Mouse (Mus musculus): Measurements from ENCODE around the gene Pon2. TPM values are rescaled to one million over a fixed set of nuclear protein-coding genes. Genes with fewer than 3 reads are reported as not detected.
"Not testable (repeated sequence)": the region's sequence is repeated elsewhere in the genome, so short reads cannot be mapped to it uniquely, and the experiment has no call there.

Pon2 gene
- total RNA-seq, 2 experiments from 2014 or later: 17.8 to 19.8 TPM

DNA sequence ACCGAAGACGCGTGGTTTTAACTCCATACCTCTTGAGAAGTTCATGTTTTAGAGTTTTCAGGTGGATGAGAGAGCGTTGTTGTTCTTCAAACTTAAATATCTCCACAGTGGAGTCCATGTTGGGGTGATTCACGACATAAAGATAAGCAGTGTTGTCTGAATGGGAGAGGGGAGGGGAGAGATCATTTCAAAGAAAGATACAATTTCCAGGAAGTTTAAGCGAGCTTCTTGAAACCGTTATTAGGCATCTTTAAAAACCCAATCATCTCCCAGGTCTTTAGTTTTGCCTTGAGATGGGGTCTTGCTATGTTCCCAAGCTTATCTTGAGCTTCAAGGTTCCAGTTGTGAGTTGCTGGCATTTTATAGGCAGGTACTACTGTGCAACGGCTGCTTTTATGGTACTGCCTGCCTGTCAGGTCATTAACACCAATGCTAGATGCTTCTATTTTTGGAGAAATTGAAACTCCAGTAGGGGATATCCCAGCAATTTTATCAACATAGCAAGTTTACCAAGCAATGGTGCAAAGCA is 61.3 kb downstream of the Pon2 start:
- no peak for DNase-seq
- intact Hi-C loops (cut with DNase I): no loop called here

DNA sequence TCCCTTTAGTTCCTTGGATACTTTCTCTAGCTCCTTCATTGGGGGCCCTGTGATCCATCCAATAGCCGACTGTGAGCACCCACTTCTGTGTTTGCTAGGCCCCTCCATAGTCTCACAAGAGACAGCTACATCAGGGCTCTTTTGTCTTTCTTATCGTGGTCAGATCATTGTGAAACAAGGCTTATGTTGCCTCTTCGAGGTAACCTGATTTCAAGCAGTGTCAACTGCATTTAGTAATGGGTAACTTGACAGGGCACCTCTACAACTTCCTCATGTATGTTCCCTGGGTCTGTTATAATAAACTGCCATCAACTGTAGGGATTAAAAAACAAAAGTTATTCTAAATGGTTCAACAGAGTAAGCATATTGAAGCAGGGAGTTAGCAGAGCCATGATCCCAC is 63.7 kb downstream of the Pon2 start:
- intact Hi-C loops (cut with DNase I): no loop called here
- no peak for DNase-seq

DNA sequence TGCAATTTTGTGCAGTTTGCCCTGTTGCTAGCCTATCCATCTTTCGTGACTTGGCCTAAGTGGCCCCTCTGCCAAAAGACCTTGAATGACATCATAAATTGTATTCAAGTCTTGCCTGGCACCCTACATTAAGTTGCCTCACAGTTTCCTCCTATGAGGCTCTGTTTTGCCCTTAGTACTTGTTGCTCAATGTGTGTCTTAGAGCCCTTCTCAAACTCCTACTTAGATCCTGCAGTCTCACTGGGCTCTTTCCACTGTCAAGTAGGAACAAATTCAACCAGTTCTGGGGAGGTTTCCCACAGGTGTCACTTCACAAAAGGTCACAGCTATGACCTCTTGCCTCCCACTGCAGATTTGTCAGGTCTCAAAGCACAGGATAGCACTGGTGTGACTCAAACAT is 64.4 kb downstream of the Pon2 start:
- DNase-seq: no peak
- intact Hi-C loops (cut with DNase I): no loop called here

DNA sequence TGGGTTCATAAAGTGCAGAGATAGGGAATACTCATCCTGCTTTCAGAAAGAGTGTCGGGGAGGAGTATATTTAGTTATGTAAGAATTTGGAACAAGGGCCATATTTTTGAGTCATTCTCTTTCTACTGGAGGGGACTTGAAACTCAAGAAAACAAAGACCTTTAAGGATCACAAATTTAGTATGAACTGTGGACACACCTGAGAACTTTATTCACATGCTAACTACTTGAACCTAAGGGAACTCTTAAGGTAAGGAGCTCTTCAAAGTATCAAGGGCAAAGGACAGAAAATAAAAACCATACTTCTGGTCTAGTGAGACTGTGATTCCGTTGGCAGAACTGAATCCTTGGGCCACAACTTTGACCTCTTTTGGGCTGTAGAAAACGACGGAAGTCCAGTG is 66.2 kb downstream of the Pon2 start:
- intact Hi-C loops (cut with DNase I): no loop called here
- no peak for DNase-seq

DNA sequence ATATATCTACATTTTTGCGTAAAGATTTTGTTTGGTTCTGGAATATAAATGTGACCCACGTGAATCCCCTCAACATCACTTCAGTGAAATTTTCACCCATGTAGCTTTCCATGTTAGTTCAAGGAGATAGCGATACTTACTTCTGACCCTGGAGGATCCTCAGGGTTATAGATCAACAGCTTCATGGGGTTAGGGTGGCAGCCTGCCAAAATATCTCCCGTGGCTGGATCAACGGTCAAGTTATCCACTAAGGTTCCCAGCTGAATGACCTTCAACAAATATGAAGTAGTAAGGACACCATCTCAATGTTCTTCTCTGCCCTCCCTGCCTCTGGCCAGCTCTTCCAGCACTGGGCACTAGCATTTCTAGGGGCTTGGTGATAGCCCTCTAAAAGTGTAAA is 68.0 kb downstream of the Pon2 start:
- intact Hi-C loops (cut with DNase I): no loop called here
- DNase-seq: no peak

GRCm38 (mm10) chr6:5223551-5223950 is 74.7 kb downstream of the Pon2 start:
- intact Hi-C loops (cut with DNase I); DNase-seq: not testable (repeated sequence)

GRCm38 (mm10) chr6:5222080-5222479 is 76.2 kb downstream of the Pon2 start:
- intact Hi-C loops (cut with DNase I): no loop called here
- no peak for DNase-seq

DNA sequence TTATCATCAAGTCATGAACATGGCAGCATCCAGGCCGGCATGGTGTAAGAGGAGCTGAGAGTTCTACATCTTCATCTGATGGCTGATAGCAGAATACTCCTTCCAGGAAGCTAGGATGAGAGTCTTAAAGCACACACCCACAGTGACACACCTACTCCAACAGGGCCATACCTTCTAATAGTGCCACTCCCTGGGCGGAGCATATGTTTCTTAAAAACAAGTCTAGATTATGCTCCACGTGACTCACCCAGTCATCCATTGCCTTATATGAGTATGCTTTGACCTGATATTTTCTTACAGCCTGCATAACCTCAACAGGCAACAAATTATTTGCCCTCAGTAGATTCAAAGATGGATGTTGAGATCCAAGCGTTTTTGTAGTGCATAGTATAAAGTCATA is 80.1 kb downstream of the Pon2 start:
- no peak for DNase-seq
- intact Hi-C loops (cut with DNase I): no loop called here

Other genes starting within 250 kb of the Pon2 start
- gene Pon1, start 104.5 kb downstream of the Pon2 start, total RNA-seq (2021): under 1 TPM in 1 of 2 experiments, not detected in 1; 0.53 TPM
- gene Pon3, start 42.2 kb downstream of the Pon2 start, total RNA-seq (2021): 10 to 100 TPM; 19.8 to 20.5 TPM
- gene Asb4, start 84.9 kb upstream of the Pon2 start, total RNA-seq (2021): 10 to 100 TPM in 1 of 2 experiments, 1 to 10 TPM in 1; 7.1 to 10.1 TPM
- 1,000 to 10,000 TPM; 1,249 to 1,910 TPM for gene Pdk4, start 197.9 kb upstream of the Pon2 start, total RNA-seq (2021)